Mouse (Mus musculus) stomach, postnatal 0 days (tissue): ENCODE results near the gene AW011738. TPM values are rescaled to one million over a fixed set of nuclear protein-coding genes. Genes with fewer than 3 reads are reported as not detected.

Source experiments
- ATAC-seq: fragments of 200-750 bp; cut with Nextera tagmentation; 2 replicates; pipeline ENCODE4 v1.8.0; 2017; ENCODE audit not compliant: low FRiP score, low TSS enrichment
- DNase-seq: peaks from one replicate; pipeline ENCODE4 v3.0.0-alpha.2; 2016; ENCODE audit warnings: low spot score
- H3K27ac ChIP-seq: fragments of 300-500 bp; sonication (generic); replicated peaks from 2 replicates; pipeline ENCODE4 v1.5.1; 2014; ENCODE audit warnings: mild to moderate bottlenecking, control low read depth
- H3K27me3 ChIP-seq: fragments of 300-500 bp; sonication (generic); 2 replicates; pipeline ENCODE4 v1.6.1; 2014; ENCODE audit warnings: low read length; ENCODE audit not compliant: control insufficient read depth, insufficient read depth
- H3K36me3 ChIP-seq: fragments of 300-500 bp; sonication (generic); 2 replicates; pipeline ENCODE4 v1.6.1; 2014; ENCODE audit warnings: low read length, mixed read lengths; ENCODE audit not compliant: control insufficient read depth, insufficient read depth
- H3K4me1 ChIP-seq: fragments of 300-500 bp; sonication (generic); replicated peaks from 2 replicates; pipeline ENCODE4 v1.6.1; 2014; ENCODE audit warnings: antibody characterized with exemption; ENCODE audit not compliant: control insufficient read depth, insufficient read depth
- H3K4me2 ChIP-seq: fragments of 300-500 bp; sonication (generic); replicated peaks from 2 replicates; pipeline ENCODE4 v1.6.1; 2014; ENCODE audit warnings: low read depth, mild to moderate bottlenecking, control low read depth, moderate library complexity
- H3K4me3 ChIP-seq: fragments of 300-500 bp; sonication (generic); 2 replicates; pipeline ENCODE4 v1.5.1; 2014; ENCODE audit warnings: low read depth, low read length, control low read depth
- H3K9ac ChIP-seq: fragments of 300-500 bp; sonication (generic); 2 replicates; pipeline ENCODE4 v1.6.1; 2014; ENCODE audit warnings: mild to moderate bottlenecking, low read length, control low read depth, mixed read lengths
- H3K9me3 ChIP-seq: fragments of 300-500 bp; sonication (generic); 2 replicates; pipeline ENCODE4 v1.6.1; 2016; ENCODE audit warnings: low read length; ENCODE audit not compliant: control insufficient read depth
- CTCF ChIP-seq: IDR thresholded peaks from 2 replicates; pipeline ENCODE4 v1.5.1; 2016; ENCODE audit warnings: antibody characterized with exemption, low read depth, mild to moderate bottlenecking, moderate library complexity
- EP300 ChIP-seq: optimal IDR thresholded peaks from 2 replicates; pipeline ENCODE3; 2016; ENCODE audit warnings: antibody characterized with exemption
- WGBS: fragments of 180-500 bp; shearing (Covaris S2); extraction: QIAGEN DNeasy Blood & Tissue Kit; methylation state at CpG from one replicate; pipeline ENCODE4 v1.1.7; 2014; 5-methylcytosine and 5-hydroxymethylcytosine counted together
- polyA plus RNA-seq: library from polyadenylated mRNA; unstranded; fragments of >200 nt; fragmentation: Nextera tagmentation; extraction: Ambion mirVana; gene quantifications from 2 replicates; pipeline ENCODE4 v1.2.1, GENCODE M21; 2015

Gene AW011738
- polyA plus RNA-seq, 1 experiment from 2014 or later, result 1.2 TPM

DNA sequence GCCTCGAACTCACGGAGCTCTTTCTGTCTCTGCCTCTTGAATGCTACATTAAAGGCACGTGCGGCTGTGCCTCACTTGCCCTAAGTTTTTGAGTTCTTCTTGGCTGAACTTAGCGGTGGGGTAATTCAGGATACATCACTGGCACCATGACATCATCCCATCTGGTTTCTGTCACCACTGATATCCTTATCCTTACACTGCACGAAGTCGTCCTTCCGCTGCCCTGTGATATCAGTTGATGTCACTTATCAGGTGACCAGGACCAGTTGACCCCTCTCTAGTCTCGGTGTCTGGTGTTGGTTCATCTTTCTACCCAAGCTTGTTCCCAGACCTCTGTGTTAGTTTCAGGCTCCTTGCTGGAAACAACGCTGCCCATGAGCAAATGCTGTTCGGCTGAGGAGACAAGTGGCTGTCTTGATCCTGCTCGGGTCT lies 626 bp upstream of the AW011738 start:
- DNase-seq (no peak), ATAC-seq (no peak)
- H3K4me2 ChIP-seq, result peak overlapping the region; percentile 92
- H3K9ac ChIP-seq, result peak overlapping the region; percentile 69; the same call in 1 of the 2 replicates
- no peaks in the 10 kb centered on the region for H3K27me3 ChIP-seq
- no peak for TF ChIP-seq EP300
- TF ChIP-seq CTCF, result no peak
- peak overlapping the region; percentile 69 for H3K27ac ChIP-seq
- peaks cover 5% of the 10 kb centered on the region; the same call in 1 of the 2 replicates for H3K4me1 ChIP-seq
- H3K36me3 ChIP-seq, result no peaks in the 10 kb centered on the region
- no peaks in the 10 kb centered on the region for H3K9me3 ChIP-seq
- peak overlapping the region; percentile 54; the same call in 1 of the 2 replicates for H3K4me3 ChIP-seq
- 39% methylated on average over 12 of the region's 12 CpGs for WGBS

DNA sequence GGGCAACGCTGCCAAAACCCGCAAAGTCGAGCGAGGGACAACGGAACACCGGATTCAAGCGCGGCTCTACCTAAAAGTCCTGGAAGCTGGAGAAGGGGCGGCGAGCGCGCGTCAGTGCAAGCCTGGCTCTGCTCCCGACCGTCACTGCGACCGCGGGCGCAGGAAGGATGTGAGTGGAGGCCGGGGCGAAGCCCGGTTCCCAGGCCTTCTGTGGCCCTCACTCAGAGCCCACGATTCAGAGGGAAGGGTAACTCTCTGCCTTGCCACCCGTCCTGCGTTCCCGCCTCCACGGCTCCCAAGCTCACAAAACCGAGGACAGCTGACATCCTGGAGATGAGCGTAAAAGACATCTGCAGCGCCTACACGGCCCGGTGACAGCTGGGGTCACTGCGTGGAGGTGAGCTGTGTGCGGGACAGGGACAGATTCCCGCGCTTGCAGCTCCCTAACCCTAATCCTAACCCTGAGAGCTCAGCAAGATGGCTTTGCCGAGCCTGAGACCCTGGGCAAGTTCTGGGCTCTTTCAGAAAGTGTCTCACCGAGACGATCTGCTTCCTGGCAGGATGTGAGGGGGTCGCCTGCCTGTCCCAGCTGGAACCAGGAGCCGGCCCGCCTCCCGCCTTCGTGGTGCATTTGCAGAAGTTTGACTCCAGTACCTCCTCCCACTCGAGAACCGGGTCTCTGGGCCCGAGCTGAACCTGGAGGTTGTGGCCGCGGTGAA lies 468 bp downstream of the AW011738 start:
- no peak for TF ChIP-seq CTCF
- TF ChIP-seq EP300, result no peak
- 1% methylated on average over 49 of the region's 49 CpGs for WGBS
- H3K27ac ChIP-seq, result peak overlapping the region; percentile 69
- H3K4me1 ChIP-seq, result peaks cover 5% of the 10 kb centered on the region; the same call in 1 of the 2 replicates
- no peaks in the 10 kb centered on the region for H3K36me3 ChIP-seq
- H3K9me3 ChIP-seq, result no peaks in the 10 kb centered on the region
- H3K4me2 ChIP-seq, result peak overlapping the region; percentile 92
- H3K27me3 ChIP-seq, result no peaks in the 10 kb centered on the region
- peak; percentile 43; the same call in 1 of the 2 replicates for ATAC-seq
- no peak for DNase-seq
- peak overlapping the region; percentile 69 for H3K9ac ChIP-seq
- peak overlapping the region; percentile 54 for H3K4me3 ChIP-seq

DNA sequence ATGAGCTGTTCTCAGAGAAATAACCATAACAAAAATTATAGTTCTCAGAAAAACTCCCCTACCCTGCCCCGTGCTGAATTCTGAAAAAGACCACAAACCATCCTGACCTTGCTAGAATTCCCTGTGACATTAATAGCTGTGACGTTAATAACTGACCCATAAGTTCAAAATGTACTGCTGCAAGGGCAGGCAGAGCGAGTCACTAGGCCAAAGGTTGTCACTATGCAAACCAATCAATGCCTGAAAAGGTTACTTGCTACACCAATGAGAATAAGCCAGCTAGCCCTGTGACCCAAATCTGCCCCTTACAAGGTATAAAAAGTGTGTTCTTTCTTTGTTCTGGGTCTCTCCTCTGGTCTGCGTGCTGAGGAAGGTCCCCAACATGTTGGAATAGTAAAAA lies 5.8 kb downstream of the AW011738 start:
- no peak for ATAC-seq
- H3K9ac ChIP-seq, result no peak overlapping the region
- H3K4me1 ChIP-seq, result no peaks in the 10 kb centered on the region
- no peak for TF ChIP-seq EP300
- no peak for TF ChIP-seq CTCF
- no peak overlapping the region for H3K27ac ChIP-seq
- no peak for DNase-seq
- H3K4me3 ChIP-seq, result no peak overlapping the region
- H3K27me3 ChIP-seq, result no peaks in the 10 kb centered on the region
- no peaks in the 10 kb centered on the region for H3K9me3 ChIP-seq
- H3K4me2 ChIP-seq, result no peak overlapping the region
- H3K36me3 ChIP-seq, result no peaks in the 10 kb centered on the region
- WGBS, result 77% methylated on average over 4 of the region's 4 CpGs

DNA sequence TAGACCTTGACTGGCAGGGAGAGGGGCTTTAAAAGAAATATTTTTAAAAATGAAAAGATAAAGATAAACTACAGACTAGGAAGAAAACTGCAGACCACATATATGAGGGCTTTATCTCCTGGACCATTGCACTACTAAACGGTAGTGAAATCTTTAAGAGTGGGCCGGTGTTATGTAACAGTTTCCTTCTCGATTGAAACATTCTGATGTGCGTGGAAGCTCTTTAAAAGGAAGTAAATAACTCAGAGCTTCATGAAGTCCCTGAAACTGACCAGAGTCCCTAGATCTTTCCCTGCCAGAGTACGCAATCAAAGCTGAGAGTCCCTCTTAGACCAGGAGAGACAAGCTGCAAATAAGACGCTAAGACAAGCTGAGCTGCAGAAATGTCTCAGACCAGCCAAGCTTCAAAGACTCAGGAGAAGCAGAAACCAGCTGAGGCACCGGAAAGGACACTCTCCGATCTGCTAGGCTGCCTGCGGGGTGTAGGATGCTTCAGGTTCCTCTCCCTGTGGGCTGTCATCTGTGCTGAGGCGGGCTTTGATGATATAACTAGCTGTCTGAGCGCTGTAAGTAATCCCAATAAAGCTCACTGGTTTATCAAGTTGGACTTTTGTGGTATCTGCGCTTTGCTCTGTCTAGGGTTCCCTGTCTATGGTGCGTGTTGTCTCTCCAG lies 7.0 kb downstream of the AW011738 start:
- H3K4me1 ChIP-seq, result no peaks in the 10 kb centered on the region
- no peak overlapping the region for H3K4me3 ChIP-seq
- ATAC-seq (no peak), DNase-seq (no peak)
- WGBS, result 73% methylated on average over 13 of the region's 13 CpGs
- H3K27me3 ChIP-seq, result no peaks in the 10 kb centered on the region
- H3K36me3 ChIP-seq, result no peaks in the 10 kb centered on the region
- TF ChIP-seq EP300, result no peak
- TF ChIP-seq CTCF, result no peak
- no peak overlapping the region for H3K9ac ChIP-seq
- no peak overlapping the region for H3K27ac ChIP-seq
- no peaks in the 10 kb centered on the region for H3K9me3 ChIP-seq
- no peak overlapping the region for H3K4me2 ChIP-seq

DNA sequence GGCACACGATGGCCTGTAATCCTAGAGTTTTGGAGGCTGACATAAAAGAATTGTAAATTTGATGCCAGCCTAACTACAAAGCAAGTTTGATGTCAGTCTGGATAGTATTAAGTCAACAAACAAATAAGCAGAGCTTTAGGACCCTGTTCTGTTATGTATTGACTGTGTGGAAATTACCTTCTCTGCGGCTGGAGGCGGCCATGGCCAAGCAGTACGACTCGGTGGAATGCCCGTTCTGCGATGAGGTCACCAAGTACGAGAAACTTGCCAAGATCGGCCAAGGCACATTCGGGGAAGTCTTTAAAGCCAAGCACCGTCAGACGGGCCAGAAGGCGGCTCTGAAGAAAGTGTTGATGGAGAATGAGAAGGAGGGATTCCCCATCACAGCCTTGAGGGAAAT lies 10.0 kb downstream of the AW011738 start:
- H3K4me2 ChIP-seq, result no peak overlapping the region
- H3K9me3 ChIP-seq, result no peaks in the 10 kb centered on the region
- no peak overlapping the region for H3K27ac ChIP-seq
- WGBS, result 87% methylated on average over 13 of the region's 13 CpGs
- H3K36me3 ChIP-seq, result no peaks in the 10 kb centered on the region
- H3K4me1 ChIP-seq, result no peaks in the 10 kb centered on the region
- ATAC-seq, result no peak
- DNase-seq, result no peak
- TF ChIP-seq EP300 (no peak), CTCF (no peak)
- no peak overlapping the region for H3K4me3 ChIP-seq
- no peaks in the 10 kb centered on the region for H3K27me3 ChIP-seq
- H3K9ac ChIP-seq, result no peak overlapping the region

DNA sequence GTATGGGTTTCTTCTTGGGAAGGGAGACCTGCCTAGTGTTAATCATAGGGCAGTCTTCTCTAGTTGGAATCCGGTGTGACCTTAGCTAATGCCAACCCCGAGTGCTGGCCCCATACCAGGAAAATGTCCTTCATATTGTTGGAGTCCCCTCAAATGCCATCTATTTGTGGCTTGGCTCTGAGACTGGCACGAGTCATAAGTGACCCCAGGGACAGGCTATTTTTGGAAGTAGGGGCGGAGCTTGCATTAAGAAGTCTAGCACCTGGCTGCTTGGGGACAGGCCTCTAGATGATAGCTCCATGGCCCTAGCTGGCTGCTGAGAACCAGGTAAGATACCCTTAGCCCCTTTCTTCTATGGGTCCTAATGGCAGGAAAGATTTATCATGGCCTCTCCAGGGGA lies 12.5 kb downstream of the AW011738 start, which contains the start of gene Perm1:
Perm1 (plus strand) TSS at position 220 of the 400 bp plus-strand sequence.
- no peaks in the 10 kb centered on the region for H3K27me3 ChIP-seq
- ATAC-seq (no peak), DNase-seq (no peak)
- H3K9me3 ChIP-seq, result no peaks in the 10 kb centered on the region
- H3K4me3 ChIP-seq, result no peak within 1 kb of the TSS
- H3K36me3 ChIP-seq, result no peaks in the 10 kb centered on the region
- H3K27ac ChIP-seq, result no peak within 1 kb of the TSS
- no peak within 1 kb of the TSS for H3K9ac ChIP-seq
- TF ChIP-seq CTCF (no peak), EP300 (no peak)
- WGBS, result 61% methylated on average over 4 of the region's 4 CpGs
- H3K4me2 ChIP-seq, result no peak within 1 kb of the TSS
- H3K4me1 ChIP-seq, result no peaks in the 10 kb centered on the region
